Mouse (Mus musculus) monocyte, adult 2 months (primary cell): ENCODE data around the gene Tmem131.
A peak's percentile ranks its signal among the peaks of the same experiment; 100 is the strongest.

Experiments used
- DNase-seq, 2 experiments: peaks; one replicate each; pipeline ENCODE4 v3.0.0; 2022; ENCODE audit warnings: low spot score in 2 of 2, low read depth in 1 of 2

Tmem131 gene

DNA sequence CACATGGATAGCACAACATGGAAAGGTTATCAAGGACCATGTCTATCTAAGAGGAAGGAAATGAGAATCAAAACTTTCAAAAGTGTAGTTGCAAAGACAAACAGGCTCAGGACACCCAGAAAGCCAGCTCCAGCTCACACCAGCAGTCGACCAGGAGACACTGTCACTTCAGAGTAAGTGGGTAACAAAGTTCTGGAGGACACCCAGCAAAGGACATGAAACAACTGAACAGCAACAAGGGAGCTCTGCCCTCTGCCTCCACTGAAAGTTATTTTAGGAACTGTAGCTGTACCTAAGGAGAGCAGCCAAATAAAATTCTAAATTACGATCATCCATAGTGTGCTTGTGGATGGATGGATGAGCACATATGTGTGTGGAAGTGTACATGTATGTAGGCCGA lies 56.3 kb downstream of the Tmem131 start:
- DNase-seq, result no peak

DNA sequence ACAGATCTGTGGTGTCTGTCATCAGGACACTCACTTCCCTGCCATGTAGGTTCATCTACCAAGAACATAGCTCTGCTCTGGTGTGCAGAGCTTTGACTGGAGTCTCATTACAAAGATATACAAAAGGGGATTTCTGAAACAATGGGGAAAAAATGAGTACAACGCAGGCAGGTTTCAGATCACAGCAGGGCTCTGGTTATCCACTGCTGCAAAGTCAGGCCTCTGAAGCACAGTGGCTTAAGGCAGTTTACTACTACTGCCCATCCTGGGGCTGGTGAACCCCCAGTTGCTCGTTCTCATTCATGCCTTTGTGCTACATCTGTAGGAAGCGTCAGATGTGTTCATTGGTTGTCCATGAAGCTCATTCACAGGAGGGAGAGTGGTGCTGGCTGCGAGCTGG lies 57.0 kb downstream of the Tmem131 start:
- DNase-seq, result no peak

DNA sequence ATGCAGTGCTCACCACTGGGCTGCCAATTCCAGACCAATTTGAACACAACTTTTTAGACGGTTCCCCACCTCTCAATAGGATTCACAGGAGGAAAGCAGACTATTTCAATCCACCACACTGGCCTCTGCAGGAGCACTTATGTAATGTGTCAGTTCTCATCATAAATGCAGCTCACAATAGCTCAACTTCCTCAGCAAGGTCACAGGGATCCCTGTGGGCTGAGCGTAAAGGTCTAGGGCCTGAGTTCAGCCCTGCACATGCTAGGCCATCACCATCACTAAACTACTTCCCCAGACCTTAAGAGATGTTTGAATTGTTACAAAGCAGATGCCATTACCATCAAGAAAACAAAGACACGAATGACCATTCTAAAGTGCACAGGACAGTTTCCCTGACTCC lies 58.9 kb downstream of the Tmem131 start:
- DNase-seq, result no peak

DNA sequence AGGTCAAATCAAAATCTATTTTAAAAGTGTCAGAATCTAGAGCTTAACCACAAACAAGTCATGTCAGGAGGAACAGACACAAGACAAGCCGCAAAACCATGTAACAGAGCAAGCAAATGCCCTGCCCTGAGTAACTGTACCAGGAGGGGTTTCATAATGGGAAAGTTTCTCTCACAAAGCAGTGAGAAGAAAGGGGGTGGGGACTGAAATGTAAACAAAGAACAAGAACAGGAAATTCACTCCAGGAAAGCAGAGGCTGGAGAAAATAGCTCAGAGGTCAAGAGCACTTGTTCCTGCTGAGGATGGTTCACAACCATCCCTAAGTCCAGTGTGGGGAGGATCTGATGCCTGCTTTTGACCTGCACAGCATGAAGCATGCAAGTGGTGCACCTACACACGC lies 59.7 kb downstream of the Tmem131 start:
- DNase-seq, result no peak

DNA sequence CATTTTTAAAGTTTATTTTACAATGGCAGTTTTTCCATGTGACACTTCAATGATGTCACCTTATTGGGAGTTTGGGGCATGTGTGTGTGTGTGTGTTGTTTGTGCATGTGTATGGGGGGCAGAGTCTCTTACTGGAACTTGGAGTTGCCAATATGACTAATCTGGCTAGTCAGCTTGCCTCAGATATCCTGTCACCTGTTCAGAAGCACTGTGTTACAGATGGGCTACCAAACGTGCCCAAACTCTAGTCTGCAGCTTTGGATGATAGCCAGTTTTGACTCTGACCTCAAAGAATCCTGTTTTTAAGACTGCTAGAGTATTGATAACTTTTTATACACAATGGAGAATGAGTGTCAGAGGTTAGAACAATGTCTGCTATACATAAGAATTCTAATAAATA lies 64.3 kb downstream of the Tmem131 start:
- no peak for DNase-seq

DNA sequence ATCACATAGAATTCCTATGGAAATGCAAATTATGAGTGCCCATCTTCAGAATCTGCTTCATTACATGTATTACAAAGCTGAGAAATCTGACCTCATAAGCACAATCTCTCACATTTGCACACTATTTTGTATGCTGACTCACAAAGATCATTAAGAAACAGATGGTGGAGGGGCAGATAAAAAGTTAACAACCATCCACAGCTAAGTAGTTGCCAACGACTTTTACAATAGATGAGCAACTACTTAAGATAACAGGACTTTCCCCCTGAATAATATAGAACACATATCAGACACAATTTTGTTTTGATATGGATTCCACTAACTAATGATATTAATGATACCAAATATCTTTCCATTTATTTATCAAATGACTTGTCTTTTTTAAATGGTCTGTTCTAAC lies 66.3 kb downstream of the Tmem131 start:
- no peak for DNase-seq

DNA sequence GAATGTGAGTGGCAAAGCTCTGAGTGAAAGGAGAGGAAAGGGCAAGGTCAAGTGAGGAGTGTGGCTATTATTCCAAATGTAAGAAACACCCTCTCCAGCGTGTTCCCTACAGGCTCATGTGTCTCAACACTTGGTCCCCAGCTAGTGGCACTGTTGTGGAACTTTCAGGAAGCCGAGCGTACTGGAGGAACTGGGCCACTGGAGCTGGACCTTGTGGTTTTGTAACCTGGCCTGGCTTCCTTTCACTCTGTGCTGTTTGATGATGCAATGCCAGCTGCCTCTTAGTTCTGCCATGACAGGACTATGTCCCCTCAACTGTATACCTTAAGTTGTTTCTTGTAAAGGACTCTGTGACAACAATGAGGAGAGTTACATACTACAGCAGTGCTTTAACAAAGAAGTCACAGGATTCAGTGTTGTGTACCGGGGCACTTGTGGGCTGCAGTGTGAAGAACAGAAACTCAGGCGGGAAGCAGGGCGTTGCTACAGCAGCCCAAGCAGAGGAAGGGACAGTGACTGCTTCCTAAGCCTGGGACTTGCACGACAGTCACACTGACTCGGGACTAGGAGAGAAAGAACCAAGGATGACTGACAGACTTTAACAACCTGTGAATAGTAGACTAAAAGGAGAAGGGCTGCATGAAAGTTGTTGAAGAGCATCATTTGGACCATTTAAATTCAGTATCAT lies 68.4 kb downstream of the Tmem131 start:
- peak in 1 of 2 experiments; percentile 14 for DNase-seq

DNA sequence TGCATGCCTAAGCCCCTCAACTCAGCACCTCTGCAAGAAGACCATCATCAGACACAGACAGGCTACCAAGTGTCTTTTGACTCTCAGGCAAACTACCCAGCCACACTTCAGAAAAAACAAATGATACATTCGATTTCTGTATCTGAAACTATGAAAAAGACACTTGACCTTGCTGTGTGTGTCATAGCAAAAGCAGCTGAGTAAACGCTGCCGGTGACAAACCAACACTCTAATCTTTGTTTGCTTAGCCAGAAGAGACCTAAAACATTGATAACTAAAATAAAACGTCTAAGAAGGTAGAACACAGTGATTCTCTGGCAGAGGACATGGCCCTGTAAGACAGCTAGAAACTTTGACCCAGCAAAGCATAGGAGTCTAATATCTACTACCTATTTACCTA lies 72.2 kb downstream of the Tmem131 start:
- no peak for DNase-seq

DNA sequence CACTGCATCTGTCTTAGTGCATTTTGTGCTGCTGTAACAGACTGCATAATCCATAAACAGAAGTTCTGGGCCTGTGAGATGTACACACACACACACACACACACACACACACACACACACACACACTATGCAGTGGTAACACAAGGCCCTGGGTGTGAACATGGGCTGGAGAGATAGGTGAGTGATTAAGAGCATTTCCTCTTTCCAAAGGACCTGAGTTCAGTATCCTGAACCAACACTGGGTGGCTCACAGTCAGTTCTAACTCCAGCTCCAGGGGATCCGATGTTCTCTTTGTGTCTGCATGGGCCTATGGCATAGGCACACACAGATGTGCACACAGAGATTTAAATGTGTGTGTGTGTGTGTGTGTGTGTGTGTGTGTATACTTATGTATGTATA lies 72.9 kb downstream of the Tmem131 start:
- DNase-seq, result no peak

DNA sequence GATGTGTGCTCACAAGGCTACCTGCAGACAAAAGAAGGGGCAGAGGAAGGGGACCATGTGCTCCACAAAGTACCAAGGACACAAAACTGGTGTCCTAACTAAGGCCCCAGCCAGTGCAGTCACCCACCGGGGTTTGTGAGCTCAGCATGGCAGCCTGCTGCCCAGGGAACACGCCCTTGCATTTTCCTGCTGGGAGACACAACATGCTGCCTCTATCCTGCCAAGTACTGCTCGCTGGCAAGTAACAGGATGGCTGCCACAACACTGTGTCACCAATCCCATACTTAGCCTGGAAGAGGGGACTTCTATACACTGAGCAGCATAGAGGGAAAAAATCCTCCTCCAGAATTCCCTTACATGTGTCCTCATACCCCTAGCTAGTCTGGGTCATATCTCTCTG lies 78.7 kb downstream of the Tmem131 start:
- no peak for DNase-seq

DNA sequence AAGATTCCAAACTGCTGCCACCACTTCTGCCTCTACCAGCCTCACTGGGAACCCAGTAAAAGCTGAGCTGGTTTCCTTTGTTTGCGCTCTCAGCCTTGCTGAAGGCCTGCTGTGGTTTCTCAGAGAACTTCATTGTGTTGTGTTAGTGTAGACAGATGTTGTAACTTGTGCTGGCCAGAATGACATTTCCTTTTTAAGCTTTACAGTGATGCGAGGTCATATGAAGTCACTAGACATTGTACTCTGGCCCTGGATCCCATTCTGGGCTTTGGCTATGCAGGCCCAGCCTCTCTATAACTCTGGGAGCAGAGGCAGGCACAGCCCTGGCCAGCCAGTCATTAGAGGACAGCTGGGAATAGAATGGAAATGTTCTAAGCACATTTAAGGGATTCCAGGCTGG lies 81.7 kb downstream of the Tmem131 start:
- no peak for DNase-seq

DNA sequence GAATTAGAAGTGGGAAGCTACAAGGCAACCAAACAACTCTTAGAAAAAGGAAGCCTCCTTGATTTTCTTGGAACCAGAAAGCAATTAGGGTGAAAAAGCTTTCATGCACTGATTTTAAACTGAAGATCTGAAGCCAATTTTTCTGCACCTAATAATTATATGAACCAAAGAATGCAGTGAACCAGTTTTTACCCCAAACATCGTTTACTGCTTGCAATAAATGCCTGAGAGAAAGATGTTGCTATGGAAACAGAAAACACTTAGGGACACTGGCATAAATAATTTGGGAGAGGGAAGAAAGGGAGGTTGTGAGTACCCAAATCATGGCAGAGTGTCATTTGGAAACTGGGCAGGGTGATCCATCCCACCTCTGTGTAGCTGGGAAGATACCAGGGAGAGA lies 82.6 kb downstream of the Tmem131 start:
- no peak for DNase-seq

DNA sequence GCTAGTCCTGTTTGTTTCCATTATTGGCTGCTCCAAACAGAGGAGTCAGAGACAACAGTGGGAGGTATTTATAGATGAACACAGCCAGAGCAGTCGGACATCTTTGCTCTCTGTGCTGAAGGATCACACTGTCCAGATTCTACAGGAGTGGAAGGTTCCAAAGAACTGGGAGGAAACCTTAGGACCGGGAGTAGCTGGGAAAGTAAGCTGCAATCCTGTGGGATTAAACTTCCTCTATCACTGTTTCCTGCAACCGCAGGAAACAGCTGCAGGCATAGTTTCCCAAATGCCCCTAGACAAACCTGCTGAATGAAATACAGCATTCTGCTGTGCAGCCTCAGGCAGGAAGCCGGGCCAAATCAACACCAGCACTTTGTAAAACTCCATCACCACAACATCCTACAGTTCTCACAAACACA lies 83.0 kb downstream of the Tmem131 start:
- DNase-seq, result no peak

DNA sequence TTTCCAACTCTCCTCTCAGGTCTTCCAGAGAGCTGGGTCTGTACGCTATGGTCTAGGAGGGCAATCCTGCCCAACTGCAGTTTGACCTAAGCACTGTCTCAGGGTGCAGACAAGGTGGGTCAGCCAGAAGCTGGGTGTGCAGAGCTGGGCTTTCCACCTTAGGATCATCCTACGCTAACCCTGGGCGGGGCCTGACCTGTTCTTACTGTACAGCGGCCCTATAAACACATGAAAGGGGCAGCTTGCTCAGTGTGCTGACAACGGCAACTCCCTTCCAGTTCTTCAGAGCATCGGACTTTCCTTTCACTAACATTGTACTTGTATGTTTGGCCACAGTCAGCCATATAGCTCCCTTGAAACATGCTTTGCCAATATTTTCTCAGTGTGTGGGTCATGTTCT lies 86.4 kb downstream of the Tmem131 start:
- no peak for DNase-seq

DNA sequence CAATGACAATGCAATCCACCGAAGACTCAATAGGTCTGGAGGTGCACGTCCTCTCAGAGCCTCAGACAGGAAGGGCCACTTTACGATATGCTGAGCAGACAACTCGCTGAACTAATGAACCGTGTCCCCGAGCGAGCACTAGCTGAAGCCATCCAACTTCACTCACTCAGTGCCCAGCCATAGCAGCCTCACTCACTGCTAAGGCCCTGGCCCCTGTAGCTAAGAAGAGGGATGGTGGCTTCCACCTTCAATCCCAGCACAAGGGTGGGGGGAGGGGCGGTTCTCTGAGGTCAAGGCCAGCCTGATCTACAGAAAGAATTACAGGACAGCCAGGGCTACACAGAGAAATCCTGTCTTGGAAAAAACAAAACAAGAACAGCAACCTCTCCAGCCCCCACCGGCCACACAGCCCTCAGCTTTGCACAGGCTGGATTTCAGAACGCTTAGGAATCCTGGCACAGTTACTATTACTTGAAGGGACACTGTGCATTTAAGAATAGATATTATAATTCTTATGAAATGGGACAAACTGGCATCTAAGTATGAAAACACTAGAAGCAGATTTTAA lies 89.2 kb downstream of the Tmem131 start:
- DNase-seq, result no peak

DNA sequence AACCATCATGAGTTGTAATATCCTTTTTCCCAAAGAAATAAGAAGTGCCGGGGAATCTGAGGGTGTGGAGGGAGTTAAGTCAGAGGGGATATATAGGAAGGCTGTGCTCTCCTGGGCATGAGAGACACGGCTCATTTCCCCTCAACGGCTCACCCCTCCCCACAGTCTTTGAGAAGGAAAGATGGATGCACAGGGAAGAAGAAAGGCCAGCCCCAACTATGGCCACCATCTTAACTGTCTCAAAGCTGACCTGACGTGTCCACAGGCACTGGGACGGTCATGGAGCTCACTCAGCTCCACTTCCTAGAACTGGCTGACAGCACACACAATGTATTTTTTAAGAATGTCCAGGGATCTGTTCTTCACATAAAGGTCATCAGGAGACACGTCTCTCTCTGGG lies 91.4 kb downstream of the Tmem131 start:
- DNase-seq, result no peak

DNA sequence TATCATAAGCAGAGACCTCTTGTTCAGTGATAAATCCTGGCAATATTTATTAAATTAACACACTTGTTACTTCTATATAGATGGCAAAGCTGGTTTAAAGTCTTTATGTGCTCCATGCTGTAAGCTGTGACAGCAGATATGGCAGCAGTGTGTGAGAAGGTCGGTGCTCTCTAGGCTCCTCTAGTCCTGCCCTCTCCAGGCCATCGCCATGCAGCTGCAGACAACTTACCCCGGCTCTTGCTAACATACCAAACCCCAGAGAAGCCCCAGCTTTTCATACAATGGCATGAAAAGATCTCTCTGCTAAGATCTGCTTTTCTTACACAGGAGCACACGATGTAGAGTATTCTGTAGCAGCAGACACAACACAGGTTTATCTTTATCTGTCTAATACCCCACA lies 92.1 kb downstream of the Tmem131 start:
- DNase-seq, result no peak

DNA sequence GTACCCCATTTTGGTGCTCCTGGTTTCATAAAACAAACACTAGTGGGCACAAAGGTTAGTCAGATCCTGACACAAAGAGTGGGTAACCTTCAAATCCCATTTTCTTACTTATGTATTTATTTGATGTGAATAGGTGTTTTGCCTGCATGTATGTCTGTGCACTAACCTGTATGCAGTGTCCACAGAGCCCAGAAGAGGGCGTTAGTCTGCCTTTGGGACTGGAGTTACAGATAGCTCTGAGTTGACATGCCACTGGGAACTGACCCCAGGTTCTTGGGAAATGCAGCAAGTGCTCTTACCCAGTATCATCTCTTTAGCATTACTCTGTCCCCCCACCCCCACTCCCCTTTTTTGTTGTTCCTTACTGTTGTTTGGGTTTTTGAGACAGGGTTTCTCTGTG lies 95.4 kb downstream of the Tmem131 start:
- DNase-seq, result no peak

DNA sequence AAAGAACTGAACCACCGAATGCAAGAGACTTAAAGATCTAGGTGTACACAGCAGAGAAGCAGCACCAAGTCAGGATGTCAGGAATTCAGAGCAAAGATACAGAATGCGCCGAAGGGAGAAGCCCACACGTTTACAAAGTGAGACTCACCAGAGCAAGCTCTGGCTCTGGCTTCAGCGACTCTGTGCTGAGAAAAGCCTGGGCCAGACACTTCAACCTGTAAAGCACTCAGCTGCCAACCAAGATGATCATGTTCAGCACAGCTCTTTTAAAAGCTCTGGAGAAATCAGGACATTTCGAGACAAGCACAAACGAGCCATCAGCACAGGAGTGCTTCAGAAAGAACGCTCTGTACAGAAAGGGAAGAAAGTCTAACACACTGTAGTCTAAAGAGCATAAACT lies 96.2 kb downstream of the Tmem131 start:
- DNase-seq, result no peak

DNA sequence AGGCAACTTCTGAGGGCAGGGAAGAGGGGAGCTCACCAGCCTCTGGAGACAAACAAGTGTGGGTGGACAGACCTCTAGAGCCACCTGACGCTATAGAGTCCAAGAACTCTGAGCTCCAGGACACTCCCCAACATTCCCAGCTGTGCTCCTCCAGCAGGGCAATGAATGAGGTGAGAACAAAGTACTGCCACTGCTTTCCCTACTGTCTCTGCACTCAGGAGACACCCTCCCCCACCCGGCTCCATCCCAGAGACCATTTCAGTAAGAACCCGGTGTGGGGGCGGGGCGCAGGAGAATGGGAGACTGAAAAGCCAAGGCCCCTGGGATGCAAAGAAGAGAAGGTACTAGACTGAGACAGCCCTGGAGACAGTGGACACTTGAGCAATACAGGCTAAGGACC lies 98.4 kb downstream of the Tmem131 start:
- no peak for DNase-seq

DNA sequence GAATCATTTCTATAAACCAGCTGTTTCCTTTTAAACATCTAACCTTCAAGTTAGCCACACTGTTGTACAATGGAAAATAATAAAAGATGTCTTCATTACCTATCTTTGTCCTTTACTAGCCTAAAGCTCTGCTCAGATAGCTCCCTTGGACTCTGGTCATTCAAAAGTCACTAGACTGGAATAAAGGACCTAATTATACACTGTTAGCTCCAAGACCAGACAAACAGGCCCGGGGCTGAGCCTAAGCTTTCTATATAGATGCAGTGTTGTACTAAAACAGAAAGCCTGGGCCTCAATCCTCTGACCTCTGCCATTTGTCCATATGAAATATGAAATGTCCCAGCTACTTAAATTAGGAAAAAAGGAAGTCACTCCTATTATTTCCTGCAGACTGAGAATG lies 101.7 kb downstream of the Tmem131 start:
- DNase-seq, result no peak

DNA sequence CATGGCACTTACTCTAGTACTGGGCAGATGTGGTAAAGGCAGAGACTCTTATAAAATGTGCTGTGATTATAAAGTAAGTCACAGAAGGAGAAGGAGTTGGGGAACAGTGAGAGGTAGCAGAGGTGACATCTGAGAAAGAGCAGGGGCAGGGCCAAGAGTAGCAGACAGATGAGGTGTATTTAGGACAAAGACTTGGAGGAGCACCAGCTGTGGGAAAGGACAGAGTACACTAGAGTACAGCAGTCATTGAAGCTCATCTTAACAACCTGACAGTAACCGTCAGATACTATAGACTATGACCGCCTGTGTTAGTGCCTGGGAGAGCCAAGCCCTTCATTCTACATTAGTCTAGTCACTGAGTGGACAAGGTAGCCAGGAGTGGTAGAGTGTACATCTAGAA lies 102.5 kb downstream of the Tmem131 start:
- DNase-seq, result no peak

DNA sequence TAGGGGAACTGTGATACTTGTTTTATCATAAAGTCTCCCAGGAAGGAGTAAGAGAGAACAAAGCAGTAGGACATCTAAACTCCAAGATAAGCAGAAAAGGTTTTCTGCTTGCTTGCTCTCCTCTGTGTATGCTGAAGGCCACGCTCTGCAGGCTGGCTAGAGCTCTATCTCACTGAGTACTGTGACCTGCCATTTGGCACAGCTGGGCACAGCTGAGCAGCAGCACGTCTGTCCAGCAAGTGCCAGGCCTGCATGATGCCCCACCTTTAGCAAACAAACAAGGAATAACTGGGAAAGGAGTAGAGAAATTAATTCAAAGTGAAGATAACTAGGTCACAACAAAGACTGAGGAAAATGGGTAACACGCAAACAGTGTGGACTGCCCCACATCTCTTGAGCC lies 103.6 kb downstream of the Tmem131 start:
- no peak for DNase-seq
